Mouse (Mus musculus): ENCODE measurements around the gene Slc25a45. TPM values are rescaled to one million over a fixed set of nuclear protein-coding genes. Genes with fewer than 3 reads are reported as not detected.
A peak's percentile ranks its signal among the peaks of the same experiment; 100 is the strongest.

Slc25a45 gene
- polyA plus RNA-seq, 1 experiment: 24.6 TPM

DNA sequence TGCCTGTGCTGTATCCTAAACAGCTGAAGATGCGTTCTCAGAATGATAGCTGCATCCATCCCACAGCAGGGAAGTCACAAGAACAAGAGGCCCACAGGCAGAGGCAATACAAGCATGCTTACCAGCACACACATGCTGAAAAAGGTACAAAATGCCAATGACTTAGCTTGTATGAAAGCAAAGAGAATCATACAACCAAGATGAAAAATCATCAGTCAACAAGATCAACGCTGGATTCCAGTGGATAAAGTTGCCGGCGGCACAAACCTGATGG is 38.8 kb upstream of the Slc25a45 start:
- H3K4me3 ChIP-seq (replicated peaks; ENCODE audit: control insufficient read depth, low read depth, low read length): no peak overlapping the region
- 87% methylated on average over 4 of the region's 4 CpGs for WGBS
- H3K27ac ChIP-seq (ENCODE audit: control insufficient read depth, insufficient read depth, low read depth, low read length, poor library complexity): no peak overlapping the region
- H3K4me1 ChIP-seq (ENCODE audit: control insufficient read depth, insufficient read depth, low read length): peaks cover 2% of the 10 kb centered on the region; the same call in 1 of the 2 replicates
- TF ChIP-seq CTCF (IDR thresholded peaks at IDR 0.05; ENCODE audit: control insufficient read depth, insufficient read depth, low read length): no peak
- TF ChIP-seq POLR2A (IDR thresholded peaks at IDR 0.05; ENCODE audit: borderline replicate concordance, control insufficient read depth, low read depth, low read length): no peak

DNA sequence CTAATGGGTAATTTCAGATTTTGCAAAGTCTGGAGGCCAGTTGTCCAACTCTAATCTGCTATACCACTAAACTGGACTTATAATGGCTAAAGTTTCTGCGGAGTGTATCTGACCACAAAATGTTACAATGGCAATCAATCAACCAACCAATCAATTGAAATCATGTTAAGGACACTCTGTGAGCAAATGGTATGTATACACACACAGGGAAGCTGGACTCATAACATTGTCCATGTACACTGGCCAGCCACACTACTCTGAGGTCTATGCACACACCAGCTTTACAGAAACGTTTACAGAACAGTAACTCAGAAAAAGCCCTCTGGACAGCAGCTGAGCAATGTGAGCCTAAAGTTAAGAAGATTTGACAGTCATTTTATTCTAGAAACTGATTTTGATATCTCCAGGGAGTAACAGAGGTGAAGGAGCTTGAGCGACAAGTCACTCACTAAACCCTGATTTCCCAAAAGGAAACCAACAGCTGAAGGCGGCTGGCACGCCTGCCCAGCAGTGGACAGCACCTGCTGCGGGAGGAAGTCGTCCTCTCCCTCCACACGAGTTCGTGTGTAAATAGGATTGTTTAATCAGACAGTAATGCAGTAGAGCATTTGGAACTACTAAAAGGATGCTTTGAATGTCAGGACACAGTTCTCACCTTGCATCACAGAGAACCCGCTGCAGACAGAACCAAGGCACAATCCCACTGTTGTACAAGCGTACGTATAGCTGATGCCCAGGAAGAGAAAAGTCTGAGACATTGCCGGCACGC is 38.1 kb upstream of the Slc25a45 start:
- Histone ChIP-seq H3K4me3 (replicated peaks; ENCODE audit: control insufficient read depth, low read depth, low read length) (no peak overlapping the region), H3K4me1 (ENCODE audit: control insufficient read depth, insufficient read depth, low read length) (peaks cover 2% of the 10 kb centered on the region; the same call in 1 of the 2 replicates), H3K27ac (ENCODE audit: control insufficient read depth, insufficient read depth, low read depth, low read length, poor library complexity) (no peak overlapping the region)
- no peak for TF ChIP-seq CTCF (IDR thresholded peaks at IDR 0.05; ENCODE audit: control insufficient read depth, insufficient read depth, low read length)
- WGBS: 47% methylated on average over 14 of the region's 14 CpGs

DNA sequence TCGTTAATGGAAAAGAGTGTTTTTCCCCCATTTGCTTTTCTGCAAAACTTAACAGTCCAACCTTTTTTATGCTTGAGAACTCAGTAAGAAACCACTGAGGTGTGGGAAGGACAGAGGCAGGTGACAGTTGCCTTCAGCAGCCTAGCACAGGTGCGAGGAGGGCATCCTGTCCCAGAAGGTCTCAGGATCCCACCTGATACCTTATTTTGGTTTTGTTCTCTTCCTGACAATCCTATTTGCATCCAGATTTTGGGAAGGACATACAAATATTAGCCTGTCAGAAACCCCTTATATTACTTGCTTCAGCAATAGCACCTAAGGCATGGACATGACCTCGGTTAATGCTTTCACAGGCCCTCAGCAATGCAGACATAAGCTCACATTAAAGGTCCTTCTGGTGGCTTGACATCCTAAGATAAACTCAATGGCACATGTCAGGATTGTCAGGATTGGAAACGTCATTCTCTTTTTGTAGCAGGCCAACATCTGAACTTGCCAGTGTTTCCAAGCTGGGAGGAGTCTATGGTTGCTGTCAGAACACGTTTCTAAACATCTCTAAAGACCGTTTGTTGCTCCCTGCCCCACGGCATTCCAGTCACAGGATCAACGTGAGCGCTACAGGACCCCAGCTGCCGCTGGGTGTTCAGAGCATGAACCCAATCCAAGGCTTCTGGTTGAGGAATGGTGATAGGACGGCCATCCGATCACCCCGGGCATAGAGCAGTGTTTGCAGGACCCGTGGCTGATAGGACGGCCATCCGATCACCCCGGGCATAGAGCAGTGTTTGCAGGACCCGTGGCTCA is 37.3 kb upstream of the Slc25a45 start:
- Histone ChIP-seq H3K4me3 (replicated peaks; ENCODE audit: control insufficient read depth, low read depth, low read length) (no peak overlapping the region), H3K4me1 (ENCODE audit: control insufficient read depth, insufficient read depth, low read length) (peaks cover 2% of the 10 kb centered on the region; the same call in 1 of the 2 replicates), H3K27ac (ENCODE audit: control insufficient read depth, insufficient read depth, low read depth, low read length, poor library complexity) (no peak overlapping the region)
- TF ChIP-seq POLR2A (IDR thresholded peaks at IDR 0.05; ENCODE audit: borderline replicate concordance, control insufficient read depth, low read depth, low read length): no peak
- no peak for TF ChIP-seq CTCF (IDR thresholded peaks at IDR 0.05; ENCODE audit: control insufficient read depth, insufficient read depth, low read length)
- WGBS: 79% methylated on average over 18 of the region's 18 CpGs

DNA sequence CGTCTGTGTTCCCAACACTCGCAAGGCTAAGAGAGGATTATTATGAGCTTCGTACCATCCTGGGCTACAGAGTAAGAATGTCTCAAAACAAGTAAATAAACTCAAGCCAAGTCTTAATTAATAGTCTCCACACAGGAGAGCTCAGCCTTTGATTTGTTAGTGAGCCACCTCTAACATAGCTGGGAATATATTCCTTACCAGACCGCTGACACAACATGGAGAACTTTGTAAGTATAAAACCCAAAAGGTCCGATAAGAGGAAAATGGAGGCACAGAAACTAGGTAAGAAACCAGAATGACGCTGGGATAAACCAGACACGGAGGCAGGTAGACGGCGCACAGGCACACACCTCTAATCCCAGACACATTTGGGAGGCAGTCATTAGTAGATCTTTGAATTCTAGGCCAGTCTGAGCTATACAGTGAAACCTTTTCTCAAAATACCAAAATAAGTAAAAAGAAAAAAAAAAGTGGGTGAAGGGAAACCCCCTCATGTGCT is 36.7 kb upstream of the Slc25a45 start:
- TF ChIP-seq CTCF (IDR thresholded peaks at IDR 0.05; ENCODE audit: control insufficient read depth, insufficient read depth, low read length): no peak
- TF ChIP-seq POLR2A (IDR thresholded peaks at IDR 0.05; ENCODE audit: borderline replicate concordance, control insufficient read depth, low read depth, low read length): no peak
- Histone ChIP-seq H3K27ac (ENCODE audit: control insufficient read depth, insufficient read depth, low read depth, low read length, poor library complexity) (no peak overlapping the region), H3K4me1 (ENCODE audit: control insufficient read depth, insufficient read depth, low read length) (peaks cover 2% of the 10 kb centered on the region; the same call in 1 of the 2 replicates), H3K4me3 (replicated peaks; ENCODE audit: control insufficient read depth, low read depth, low read length) (no peak overlapping the region)
- 86% methylated on average over 9 of the region's 9 CpGs for WGBS

DNA sequence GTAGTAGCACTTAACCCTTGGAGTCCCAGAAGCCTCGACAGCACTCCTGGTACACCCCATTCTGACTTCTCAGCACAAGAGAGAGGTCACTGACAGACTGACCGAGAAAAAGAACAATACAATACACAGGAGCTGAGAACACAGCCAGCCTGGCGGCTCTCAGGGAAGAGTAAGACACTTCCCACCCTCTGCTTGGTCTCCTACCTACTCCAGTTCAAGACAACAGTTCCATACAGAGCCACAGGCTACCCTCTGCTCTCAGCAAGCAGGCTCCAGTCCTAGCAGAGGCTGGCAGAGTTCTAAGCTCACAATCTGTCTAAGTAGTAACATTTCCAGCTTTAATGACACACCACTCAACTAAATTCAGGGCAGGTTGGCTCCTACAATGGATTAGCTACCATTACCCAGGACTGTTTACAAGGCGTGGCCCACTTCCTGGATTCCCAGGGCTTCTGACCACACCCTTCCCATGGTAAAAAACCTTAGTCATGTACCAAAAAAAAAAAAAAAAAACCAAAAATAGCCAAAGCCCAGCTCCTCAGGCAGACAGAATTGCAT is 36.1 kb upstream of the Slc25a45 start:
- no peak for TF ChIP-seq POLR2A (IDR thresholded peaks at IDR 0.05; ENCODE audit: borderline replicate concordance, control insufficient read depth, low read depth, low read length)
- no peak for TF ChIP-seq CTCF (IDR thresholded peaks at IDR 0.05; ENCODE audit: control insufficient read depth, insufficient read depth, low read length)
- WGBS: 31% methylated on average over 4 of the region's 4 CpGs
- H3K4me3 ChIP-seq (replicated peaks; ENCODE audit: control insufficient read depth, low read depth, low read length): peak overlapping the region; percentile 41
- peaks cover 2% of the 10 kb centered on the region; the same call in 1 of the 2 replicates for H3K4me1 ChIP-seq (ENCODE audit: control insufficient read depth, insufficient read depth, low read length)
- peak overlapping the region; percentile 37; the same call in 1 of the 2 replicates for H3K27ac ChIP-seq (ENCODE audit: control insufficient read depth, insufficient read depth, low read depth, low read length, poor library complexity)

DNA sequence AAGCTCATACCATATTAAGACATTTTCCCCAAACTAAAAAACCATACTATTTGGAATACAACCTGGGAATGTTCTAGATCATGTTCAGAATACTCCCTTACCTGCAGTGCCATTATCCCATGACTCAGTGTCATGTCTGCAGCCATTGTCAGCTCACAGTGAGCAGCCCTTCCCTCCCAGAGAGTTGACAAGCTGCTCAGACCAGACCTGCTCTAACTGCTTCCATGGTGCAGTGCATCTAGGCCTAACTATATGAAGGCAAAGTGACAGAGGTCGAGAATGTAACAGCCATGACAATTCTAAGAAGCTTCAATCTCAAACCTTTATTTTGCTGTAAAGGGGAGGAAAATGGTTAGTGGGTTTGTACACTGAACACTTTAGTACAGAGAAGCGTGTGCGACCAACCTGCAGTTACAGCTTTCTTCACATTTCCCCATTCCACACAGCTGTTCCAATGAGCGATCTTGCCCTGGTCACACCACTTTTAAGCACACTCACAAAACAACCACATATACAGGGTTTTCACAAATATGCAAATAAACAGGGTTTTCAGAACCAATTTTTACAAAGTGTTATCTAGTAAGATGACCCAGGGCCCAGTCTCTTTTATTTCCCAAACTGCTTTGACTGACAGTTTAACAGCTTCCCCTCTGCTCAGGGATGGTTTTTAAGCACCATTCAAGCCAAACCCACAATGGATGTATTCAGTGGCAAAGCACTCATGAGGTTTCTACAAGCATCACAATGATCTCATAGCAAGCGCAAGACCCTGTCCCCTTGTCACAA is 35.4 kb upstream of the Slc25a45 start:
- Histone ChIP-seq H3K4me1 (ENCODE audit: control insufficient read depth, insufficient read depth, low read length) (peaks cover 2% of the 10 kb centered on the region; the same call in 1 of the 2 replicates), H3K4me3 (replicated peaks; ENCODE audit: control insufficient read depth, low read depth, low read length) (peak overlapping the region; percentile 65), H3K27ac (ENCODE audit: control insufficient read depth, insufficient read depth, low read depth, low read length, poor library complexity) (peak overlapping the region; percentile 59)
- no peak for TF ChIP-seq CTCF (IDR thresholded peaks at IDR 0.05; ENCODE audit: control insufficient read depth, insufficient read depth, low read length)
- TF ChIP-seq POLR2A (IDR thresholded peaks at IDR 0.05; ENCODE audit: borderline replicate concordance, control insufficient read depth, low read depth, low read length): no peak
- WGBS: 21% methylated on average over 5 of the region's 5 CpGs

DNA sequence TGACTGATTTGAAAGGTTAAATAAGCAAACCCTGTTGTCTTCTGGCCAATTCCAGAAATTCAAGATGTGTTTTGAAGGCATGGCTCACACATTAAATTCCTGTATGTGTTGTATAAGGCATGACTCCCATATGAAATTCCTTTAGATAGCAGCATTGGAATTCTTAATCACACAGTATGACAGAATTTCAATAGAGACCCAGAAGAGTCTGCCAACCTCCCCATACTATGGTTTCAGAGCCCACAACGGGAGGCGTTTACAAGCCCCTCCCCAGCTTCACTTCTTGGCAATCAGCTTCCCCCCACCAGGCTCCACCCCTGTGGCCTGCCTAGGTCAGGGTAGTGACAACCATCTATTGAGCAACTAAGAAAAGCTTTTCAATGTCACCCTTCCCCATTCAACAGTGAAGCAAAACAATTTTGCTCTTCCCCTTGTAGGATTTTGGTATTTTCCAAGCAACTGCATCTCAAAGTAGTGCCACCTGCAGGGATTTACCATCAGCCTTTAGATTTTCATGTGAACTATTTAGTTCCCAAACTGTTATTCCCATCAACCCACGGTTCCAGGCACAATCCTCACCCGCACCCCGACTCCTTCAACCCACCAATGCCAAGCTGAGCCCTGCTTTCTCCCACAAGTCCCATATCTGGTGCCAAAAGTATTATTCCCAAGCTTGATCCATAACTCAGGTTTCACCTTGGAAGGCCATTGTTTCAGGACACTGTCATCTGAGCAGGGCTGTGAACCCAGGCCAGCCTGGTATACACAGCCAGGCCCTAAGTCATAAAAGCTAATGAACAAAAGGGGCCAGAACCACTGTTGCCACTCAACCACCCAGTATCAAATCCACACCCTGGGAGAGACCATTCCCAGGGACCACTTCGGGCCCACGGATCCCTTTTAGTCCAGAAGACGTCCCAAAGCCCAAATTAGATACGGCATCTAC is 34.5 kb upstream of the Slc25a45 start:
- Histone ChIP-seq H3K27ac (ENCODE audit: control insufficient read depth, insufficient read depth, low read depth, low read length, poor library complexity) (peak overlapping the region; percentile 99), H3K4me3 (replicated peaks; ENCODE audit: control insufficient read depth, low read depth, low read length) (peak overlapping the region; percentile 90), H3K4me1 (ENCODE audit: control insufficient read depth, insufficient read depth, low read length) (peaks cover 2% of the 10 kb centered on the region; the same call in 1 of the 2 replicates)
- WGBS: 11% methylated on average over 9 of the region's 9 CpGs
- 0 out of 2 replicates have a peak, but pooled peaks have one; percentile 8 for TF ChIP-seq POLR2A (IDR thresholded peaks at IDR 0.05; ENCODE audit: borderline replicate concordance, control insufficient read depth, low read depth, low read length)
- no peak for TF ChIP-seq CTCF (IDR thresholded peaks at IDR 0.05; ENCODE audit: control insufficient read depth, insufficient read depth, low read length)
